Mouse (Mus musculus): ENCODE data around the gene Aaed1. TPM values are rescaled to one million over a fixed set of nuclear protein-coding genes. Genes with fewer than 3 reads are reported as not detected.

Aaed1 gene
- total RNA-seq, 2 experiments from 2014 or later = 34.5 to 42.6 TPM

- intact Hi-C loops (cut with DNase I) = no loop called here
- no peak for DNase-seq
These were observed 1.9 kb downstream of the Aaed1 start for GRCm38 (mm10) chr13:64310585-64310984.

- DNase-seq = no peak
- intact Hi-C loops (cut with DNase I) = loop anchor here (5.0 kb wide), 1 partner anchor 128 kb away; no protein-coding TSS in a partner anchor
These were observed 2.7 kb downstream of the Aaed1 start for GRCm38 (mm10) chr13:64309842-64310241.

- no peak for DNase-seq
- intact Hi-C loops (cut with DNase I) = loop anchor here (5.0 kb wide), 1 partner anchor 127 kb away; no protein-coding TSS in a partner anchor
These were observed 3.5 kb downstream of the Aaed1 start for GRCm38 (mm10) chr13:64309036-64309435.

- intact Hi-C loops (cut with DNase I) = loop anchor here (5.0 kb wide), 1 partner anchor 125 kb away; no protein-coding TSS in a partner anchor
- no peak for DNase-seq
These were observed 5.0 kb downstream of the Aaed1 start for GRCm38 (mm10) chr13:64307508-64307907.

GRCm38 (mm10) chr13:64306078-64306477, 6.4 kb downstream of the Aaed1 start:
- intact Hi-C loops (cut with DNase I) = loop anchor here (1.0 to 5.0 kb wide), 2 partner anchors 57 to 124 kb away; no protein-coding TSS in a partner anchor
- DNase-seq = peak; percentile 17 to 29

- intact Hi-C loops (cut with DNase I) = no loop called here
- DNase-seq = no peak
These were observed 13.4 kb downstream of the Aaed1 start for GRCm38 (mm10) chr13:64299069-64299468.

- no peak for DNase-seq
- intact Hi-C loops (cut with DNase I) = no loop called here
These were observed 25.7 kb downstream of the Aaed1 start for GRCm38 (mm10) chr13:64286791-64287190.

- DNase-seq = no peak
- intact Hi-C loops (cut with DNase I) = no loop called here
These were observed 26.2 kb downstream of the Aaed1 start for GRCm38 (mm10) chr13:64286321-64286720.

GRCm38 (mm10) chr13:64284676-64285075, 27.8 kb downstream of the Aaed1 start:
- no peak for DNase-seq
- intact Hi-C loops (cut with DNase I) = no loop called here

- intact Hi-C loops (cut with DNase I) = no loop called here
- no peak for DNase-seq
These were observed 31.6 kb downstream of the Aaed1 start for GRCm38 (mm10) chr13:64280940-64281339.

- intact Hi-C loops (cut with DNase I) = no loop called here
- no peak for DNase-seq
These were observed 36.8 kb downstream of the Aaed1 start for GRCm38 (mm10) chr13:64275754-64276127.

GRCm38 (mm10) chr13:64274879-64275753, 37.4 kb downstream of the Aaed1 start, which contains the start of gene Cdc14b:
Gene Cdc14b, minus strand, starts transcription at chr13:64275290.
- peak in 1 of 2 experiments; percentile 21 for DNase-seq
- intact Hi-C loops (cut with DNase I) = no loop called here

- intact Hi-C loops (cut with DNase I) = no loop called here
- no peak for DNase-seq
These were observed 38.3 kb downstream of the Aaed1 start for GRCm38 (mm10) chr13:64273891-64274844.

GRCm38 (mm10) chr13:64273352-64273751, 39.2 kb downstream of the Aaed1 start:
- intact Hi-C loops (cut with DNase I) = no loop called here
- DNase-seq = no peak

GRCm38 (mm10) chr13:64268384-64268783, 44.1 kb downstream of the Aaed1 start:
- intact Hi-C loops (cut with DNase I) = no loop called here
- no peak for DNase-seq

- intact Hi-C loops (cut with DNase I) = no loop called here
- no peak for DNase-seq
These were observed 45.4 kb downstream of the Aaed1 start for GRCm38 (mm10) chr13:64267151-64267550.

GRCm38 (mm10) chr13:64264586-64264985, 47.9 kb downstream of the Aaed1 start:
- intact Hi-C loops (cut with DNase I) = no loop called here
- DNase-seq = no peak

- intact Hi-C loops (cut with DNase I) = no loop called here
- no peak for DNase-seq
These were observed 52.6 kb downstream of the Aaed1 start for GRCm38 (mm10) chr13:64259903-64260302.

- DNase-seq = no peak
- intact Hi-C loops (cut with DNase I) = no loop called here
These were observed 54.0 kb downstream of the Aaed1 start for GRCm38 (mm10) chr13:64258516-64258821.

GRCm38 (mm10) chr13:64257814-64258515, 54.5 kb downstream of the Aaed1 start:
- DNase-seq = no peak
- intact Hi-C loops (cut with DNase I) = no loop called here
